Mouse (Mus musculus): ENCODE measurements around the gene Hk2. TPM values are rescaled to one million over a fixed set of nuclear protein-coding genes. Genes with fewer than 3 reads are reported as not detected.

The Hk2 gene
- total RNA-seq (2021) = 1 to 10 TPM; 2.4 to 3.4 TPM

DNA sequence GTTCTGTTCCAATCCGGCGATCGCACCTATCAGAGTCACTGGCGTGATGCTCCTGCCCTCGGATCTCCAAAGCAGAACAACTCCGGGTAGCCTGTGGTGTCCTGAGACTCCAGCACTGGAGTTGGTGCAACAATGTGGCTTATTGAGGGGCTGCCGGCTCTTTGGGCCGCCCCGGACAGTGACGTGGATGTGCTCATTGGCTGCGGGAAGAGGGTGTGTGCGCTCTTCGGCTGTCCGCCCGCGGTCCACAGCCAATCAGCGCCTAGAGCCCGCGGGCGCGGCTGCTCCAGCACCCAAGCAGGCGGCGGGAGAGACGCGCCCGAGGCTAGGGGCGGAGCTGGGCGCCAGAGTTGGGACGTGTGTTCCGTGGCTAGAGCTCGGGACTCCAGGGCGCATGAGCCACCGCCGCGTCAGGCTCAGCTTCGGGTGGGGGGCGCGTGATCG, at the start of gene Hk2:
Gene Hk2 (minus strand): TSS at position 134 of the 444 bp plus-strand sequence.
- DNase-seq = peak; percentile 85
- intact Hi-C loops (cut with DNase I) = no loop called here

DNA sequence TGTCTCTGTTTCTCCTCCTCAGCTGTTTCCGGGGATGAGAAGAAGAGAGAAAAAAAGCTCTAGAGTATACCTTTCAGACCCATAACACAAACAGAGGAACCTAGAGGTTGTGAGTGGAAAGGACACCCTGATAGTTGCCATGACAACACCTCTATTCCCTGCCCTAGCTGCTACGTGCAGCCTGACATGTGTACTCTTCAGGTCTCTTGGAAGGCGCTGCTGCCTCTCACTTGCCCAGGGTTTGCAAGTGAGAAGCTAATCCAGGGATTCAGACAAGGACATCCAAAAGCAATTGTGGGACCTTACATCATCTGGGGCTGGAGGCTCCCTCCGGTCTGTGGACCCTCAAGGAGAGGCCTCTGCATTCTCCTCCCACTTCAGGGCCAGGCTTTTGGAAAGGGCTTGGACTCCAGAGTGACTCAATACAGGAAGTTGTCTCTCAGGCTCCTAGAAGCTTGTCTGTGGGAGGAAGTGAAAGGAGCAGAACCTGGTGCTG, 47.6 kb upstream of the Hk2 start:
- no peak for DNase-seq
- intact Hi-C loops (cut with DNase I) = no loop called here

DNA sequence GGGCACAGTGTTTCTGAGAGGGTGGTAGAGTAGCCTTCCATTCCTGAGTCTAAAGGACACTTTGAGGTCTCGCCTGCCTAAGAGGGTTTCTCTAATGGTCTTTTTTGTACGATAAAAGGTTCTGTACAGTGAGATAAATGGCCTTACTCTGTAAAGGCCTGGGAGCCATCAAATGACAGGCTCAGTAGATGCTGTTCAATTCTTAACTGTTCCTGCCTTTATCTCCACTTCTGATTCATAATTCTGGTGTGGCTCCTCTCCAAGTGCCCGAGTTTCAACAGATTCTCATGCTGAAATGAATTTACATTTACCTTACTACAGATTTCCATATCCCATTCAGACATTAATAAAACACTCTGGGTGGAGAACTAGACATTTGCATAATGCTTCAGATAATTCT, 46.5 kb upstream of the Hk2 start:
- no peak for DNase-seq
- intact Hi-C loops (cut with DNase I) = no loop called here

DNA sequence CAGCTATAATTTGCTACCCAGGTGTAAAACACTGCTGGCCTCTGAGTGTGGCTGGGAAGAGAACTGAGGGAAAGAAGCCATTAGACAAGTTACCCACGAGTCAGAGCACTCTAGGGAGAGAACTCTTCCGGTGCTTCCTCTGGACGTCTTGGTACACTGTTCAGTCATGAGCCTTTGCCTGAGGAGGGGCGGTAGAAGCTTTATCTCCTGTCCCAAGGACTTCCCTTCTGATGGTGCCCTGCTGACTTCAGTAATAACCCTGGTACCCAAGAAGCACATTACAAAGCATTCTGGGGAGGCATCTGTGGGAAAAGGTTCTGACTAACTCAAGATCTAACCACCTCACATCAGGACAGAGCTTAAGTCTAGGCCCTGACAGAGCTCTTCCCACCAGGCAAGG, 40.6 kb upstream of the Hk2 start:
- DNase-seq = no peak
- intact Hi-C loops (cut with DNase I) = no loop called here

DNA sequence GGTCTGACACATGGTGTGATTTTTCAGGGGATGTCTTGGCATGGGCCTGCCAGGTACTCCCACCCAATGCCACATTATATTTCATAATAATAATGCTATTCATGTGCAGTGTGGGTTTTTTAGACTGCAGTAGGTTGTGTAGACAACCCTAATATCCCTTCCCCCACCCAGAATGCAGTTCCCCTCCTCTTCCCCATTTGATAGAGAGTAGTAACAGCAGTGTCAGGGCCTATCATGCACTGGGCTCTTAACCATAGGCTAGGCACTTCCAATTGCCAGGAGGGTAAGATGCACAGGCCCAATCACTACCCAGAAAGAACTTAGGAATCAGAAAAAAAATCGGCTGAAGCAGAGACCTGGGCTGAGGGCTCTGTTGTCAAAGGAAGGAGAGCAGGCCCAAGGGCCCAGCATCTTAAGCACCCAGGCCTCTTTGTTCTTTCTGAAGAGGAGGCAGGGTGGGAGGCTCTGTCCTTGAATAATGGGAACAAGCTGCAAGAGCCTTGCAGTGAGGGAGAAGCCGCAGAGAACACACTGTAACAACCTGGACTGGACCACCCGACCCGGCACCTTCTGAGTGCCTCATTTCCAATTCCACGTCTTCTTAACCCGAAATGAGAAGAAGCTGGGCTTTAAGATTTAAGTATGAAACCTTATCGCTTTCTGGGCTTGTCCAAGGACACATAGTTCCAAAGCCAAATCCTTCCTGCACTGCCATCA, 33.9 kb upstream of the Hk2 start:
- DNase-seq = no peak
- intact Hi-C loops (cut with DNase I) = no loop called here

DNA sequence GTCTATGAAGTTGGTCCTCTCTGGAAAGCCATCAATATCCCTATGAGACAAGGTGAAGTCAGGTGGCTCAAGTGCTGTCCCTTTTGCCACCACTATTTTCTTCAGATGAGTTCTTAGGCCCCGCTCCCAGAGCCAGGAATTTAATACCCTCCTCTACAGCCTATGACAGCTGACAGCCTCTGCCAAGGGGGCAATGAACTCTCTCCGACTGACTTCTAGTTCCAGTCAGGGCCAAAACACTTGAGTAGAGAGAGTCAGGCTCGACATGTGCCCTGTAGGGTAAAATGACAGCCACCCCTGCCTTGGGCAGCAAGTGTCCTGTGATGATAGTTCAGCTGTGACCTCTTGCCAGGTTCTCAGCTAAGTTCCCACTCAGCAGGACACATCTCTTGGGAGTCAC, 32.7 kb upstream of the Hk2 start:
- intact Hi-C loops (cut with DNase I) = no loop called here
- DNase-seq = no peak

DNA sequence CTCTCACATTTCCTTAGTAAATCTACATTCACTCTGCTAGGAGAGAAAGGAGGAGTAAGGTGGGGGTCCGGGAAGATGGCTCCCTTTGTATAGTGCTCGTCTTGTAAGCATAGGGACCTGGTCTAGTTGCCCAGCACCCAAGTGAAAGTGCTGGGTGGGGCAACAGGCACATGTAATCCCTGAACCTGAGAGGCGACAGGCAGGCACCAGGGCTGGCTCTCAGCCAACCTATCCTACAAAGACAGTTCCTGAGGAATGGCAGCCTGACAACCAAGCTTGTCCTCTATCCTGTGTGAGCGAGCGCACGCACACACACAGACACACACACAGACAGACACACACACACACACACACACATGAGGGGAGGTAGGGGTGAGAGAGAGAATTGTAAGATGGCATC, 32.2 kb upstream of the Hk2 start:
- intact Hi-C loops (cut with DNase I) = no loop called here
- no peak for DNase-seq

DNA sequence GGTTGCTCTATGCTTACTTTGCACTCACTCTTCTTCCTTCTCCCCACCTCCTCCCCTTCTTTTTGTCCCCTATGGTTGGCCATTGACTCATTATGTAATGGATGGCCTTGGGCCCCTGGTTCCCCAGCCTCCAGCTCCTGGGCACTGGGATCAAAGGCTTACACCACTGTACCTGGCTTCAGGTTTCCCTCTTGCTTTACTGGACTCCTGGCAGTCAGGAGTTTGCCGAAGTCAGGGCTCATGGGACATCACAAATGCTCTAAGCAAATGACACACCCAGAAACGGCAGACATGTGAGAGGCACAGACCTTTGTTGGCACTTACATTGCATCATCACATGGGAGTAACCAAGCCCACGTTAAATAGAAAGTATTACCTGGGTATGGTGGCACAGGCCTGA, 31.6 kb upstream of the Hk2 start:
- intact Hi-C loops (cut with DNase I) = no loop called here
- DNase-seq = no peak

DNA sequence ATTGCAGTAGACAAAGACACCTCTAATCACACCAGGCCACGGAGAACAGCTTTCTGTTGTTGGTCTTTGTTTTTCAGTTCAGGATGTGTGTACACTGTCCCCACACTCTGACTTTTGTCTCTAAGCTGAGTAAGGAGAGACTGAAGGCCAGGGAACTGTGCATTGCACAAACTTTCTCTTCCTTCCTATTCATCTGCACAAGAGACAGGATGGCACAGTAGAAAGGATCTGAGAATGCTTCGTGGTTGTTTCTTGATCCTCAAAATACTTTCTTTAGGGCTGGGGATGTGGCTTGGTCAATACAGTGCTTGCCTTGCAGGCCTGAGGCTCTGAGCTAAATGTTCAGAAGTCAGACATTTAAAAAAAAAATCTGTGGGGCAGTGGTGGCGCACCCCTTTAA, 30.7 kb upstream of the Hk2 start:
- intact Hi-C loops (cut with DNase I) = no loop called here
- no peak for DNase-seq

DNA sequence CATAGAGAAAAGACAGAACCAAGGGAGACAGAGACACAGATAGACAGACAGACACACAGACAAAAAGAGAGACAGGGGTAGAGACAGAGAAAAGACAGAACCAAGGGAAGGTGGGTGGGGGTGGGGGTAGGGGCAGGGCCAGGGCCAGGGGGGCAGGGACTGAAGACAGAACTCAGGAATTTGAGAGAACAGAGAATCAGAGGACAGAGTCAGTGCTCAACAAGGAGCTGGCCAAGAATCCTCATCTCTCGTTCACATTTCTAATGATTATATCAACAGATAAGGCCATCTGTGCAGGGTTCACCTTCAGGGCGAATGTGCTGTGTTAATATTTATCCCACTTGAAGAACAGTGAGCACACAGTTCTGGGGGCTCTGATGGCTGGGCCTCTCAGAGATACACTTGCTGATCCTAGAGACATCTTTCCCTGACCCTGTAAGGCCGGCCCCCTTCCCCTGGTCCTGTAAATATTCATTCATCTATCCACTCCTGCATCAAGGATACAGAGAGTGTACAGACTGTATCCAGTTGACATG, 24.0 kb upstream of the Hk2 start:
- intact Hi-C loops (cut with DNase I) = no loop called here

DNA sequence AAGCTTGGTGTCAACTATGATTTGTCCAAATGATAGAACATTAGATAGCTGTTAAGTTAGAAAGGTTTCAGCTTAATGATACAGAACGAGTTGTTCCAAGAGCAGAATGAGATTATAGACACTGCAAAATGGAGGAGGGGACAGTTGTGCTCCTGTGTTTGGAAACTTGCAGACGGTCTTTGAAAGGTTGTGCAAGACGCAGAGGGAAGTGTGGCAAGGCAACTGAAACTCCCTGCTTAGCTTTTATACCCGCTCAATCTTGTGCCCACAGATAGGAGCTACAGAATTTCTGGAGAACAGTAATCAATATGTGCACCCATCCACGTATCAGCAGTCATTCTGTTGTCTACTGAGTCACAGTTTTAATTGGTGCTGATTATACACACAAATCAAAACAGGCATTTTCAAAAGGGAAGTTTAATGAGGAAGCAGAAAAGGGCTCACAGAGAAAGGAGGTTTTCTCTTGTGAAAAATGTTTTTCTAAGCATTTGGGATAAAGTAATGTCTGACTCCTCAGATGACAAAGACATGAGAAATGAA, 23.1 kb upstream of the Hk2 start:
- intact Hi-C loops (cut with DNase I) = no loop called here
- no peak for DNase-seq

More for the DNA sequence above, 24.0 kb upstream of the Hk2 start:
- no peak for DNase-seq

DNA sequence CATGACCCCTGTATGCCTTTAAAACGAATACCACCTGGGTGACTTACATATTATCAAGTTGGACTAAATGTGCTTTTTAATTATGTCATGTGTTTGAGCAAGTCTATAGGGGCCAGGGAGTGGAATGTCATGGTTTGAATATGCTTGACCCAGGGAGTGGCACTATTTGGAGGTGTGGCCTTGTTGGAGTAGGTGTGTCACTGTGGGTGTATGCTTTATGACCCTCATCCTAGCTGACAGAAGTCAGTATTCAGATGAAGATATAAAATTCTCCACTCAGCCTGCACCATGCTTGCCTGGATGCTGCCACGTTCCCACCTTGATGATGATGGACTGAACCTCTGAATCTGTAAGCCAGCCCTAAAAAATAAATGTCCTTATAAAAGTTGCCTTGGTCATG, 16.6 kb upstream of the Hk2 start:
- intact Hi-C loops (cut with DNase I) = no loop called here
- DNase-seq = no peak

DNA sequence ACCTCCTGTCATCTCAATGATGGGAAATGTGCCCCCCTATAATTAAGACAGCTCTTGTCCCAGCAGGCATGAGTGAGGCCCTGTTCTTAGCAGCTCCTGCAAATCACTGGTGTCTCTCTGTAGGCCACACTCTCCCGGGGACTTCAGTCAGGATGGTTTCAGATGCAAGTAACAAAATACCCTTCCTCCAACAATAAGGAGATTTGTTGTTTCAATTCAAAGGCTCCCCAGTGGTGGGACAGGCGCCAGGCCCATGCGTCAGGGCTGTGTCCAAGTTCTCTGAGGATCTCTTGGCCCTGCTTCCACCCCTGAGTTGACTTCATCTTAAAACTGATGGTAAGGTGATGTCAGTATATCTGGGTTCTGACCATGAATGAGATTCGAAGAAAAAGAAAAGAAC, 9.7 kb upstream of the Hk2 start:
- intact Hi-C loops (cut with DNase I) = no loop called here
- no peak for DNase-seq

DNA sequence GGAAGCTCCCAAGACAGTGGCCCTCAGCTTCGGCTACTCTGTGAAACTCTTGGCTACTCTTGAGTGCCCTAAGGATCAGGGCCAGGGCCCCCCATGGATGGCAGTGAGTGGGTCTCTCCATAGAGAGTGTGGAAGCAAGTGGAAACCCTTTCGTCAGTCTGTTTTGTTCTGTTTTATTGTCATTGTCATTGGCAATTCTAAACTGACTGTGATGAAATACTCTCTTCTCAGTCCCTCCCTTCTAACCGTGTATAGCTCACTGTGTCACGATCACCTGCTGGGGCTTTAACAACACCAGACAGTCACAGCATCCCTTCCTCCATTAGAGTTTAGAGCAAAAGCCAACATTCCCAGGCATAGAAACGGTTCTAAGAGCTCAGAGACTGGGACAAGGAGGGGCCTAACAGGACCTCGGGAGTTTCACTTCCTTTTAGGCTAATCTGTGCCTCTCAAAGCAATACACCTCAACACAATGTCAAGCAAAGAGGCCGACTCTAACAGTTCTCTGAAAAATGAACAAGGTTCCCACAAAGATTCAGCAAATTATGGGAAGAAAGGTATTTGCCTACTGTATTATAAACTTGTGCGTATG, 6.6 kb upstream of the Hk2 start:
- intact Hi-C loops (cut with DNase I) = no loop called here
- no peak for DNase-seq

DNA sequence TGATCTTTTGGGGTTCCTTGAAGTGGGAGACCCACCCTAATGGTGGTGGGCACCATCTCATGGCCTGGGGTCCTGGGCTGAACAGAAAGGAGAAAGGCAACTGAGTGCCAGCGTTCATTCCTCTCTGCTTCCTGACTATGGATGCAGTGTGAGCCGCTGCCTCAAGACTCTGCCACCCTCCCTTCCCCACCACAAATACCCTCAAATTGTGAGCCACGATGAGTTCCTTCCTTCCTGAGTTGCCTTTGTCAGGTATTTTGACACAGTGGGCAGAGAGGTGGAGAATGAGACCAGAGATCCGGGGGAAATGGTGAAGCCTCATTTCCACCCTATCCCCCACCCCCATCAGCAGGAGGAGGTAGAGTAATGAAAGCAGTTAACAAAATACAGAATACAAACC, 6.1 kb upstream of the Hk2 start:
- intact Hi-C loops (cut with DNase I) = no loop called here
- no peak for DNase-seq

DNA sequence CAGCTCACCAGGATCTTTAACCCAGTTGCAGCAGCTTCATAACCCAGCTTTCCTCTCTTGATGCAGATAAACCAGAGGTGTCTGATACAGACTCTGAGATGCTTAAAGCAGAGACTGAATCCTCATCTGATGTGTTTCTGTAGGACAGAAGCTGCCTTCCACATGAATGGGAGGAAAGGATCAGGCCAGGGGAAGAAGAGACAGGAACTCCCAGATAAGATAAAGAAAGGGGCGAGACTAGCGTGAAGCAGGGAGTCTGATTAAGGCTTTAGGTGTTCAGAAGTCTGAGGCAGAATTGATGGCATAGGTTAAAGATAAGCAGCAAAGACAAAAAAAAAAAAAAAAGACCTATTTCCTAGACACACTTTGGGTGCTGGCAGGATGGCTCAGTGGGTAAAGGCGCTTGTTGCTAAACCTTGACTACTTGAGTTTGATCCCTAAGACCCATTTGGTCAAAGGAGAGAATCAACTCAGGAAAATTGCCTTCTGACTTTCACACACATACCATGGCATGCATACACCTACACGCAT, 2.9 kb upstream of the Hk2 start:
- DNase-seq = no peak
- intact Hi-C loops (cut with DNase I) = no loop called here

DNA sequence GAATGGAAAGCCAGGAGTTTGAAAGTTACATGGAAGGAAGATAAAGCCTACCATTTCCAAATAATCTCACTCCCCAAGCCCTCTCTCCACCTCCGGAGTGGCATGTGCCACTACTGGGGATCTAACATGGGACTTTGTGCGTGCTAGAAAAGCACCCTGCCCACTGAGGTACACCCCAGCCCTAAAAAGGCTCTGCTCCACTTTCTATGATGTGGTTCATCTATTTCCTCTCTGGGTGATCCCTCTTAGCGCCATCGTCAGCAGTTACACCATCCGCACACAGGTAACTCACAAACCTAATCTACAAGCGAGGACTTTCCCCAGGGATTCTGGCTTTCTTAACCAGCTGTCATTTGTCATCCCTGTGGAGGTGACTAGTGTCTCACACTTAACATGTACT, 1.1 kb upstream of the Hk2 start:
- no peak for DNase-seq
- intact Hi-C loops (cut with DNase I) = no loop called here

DNA sequence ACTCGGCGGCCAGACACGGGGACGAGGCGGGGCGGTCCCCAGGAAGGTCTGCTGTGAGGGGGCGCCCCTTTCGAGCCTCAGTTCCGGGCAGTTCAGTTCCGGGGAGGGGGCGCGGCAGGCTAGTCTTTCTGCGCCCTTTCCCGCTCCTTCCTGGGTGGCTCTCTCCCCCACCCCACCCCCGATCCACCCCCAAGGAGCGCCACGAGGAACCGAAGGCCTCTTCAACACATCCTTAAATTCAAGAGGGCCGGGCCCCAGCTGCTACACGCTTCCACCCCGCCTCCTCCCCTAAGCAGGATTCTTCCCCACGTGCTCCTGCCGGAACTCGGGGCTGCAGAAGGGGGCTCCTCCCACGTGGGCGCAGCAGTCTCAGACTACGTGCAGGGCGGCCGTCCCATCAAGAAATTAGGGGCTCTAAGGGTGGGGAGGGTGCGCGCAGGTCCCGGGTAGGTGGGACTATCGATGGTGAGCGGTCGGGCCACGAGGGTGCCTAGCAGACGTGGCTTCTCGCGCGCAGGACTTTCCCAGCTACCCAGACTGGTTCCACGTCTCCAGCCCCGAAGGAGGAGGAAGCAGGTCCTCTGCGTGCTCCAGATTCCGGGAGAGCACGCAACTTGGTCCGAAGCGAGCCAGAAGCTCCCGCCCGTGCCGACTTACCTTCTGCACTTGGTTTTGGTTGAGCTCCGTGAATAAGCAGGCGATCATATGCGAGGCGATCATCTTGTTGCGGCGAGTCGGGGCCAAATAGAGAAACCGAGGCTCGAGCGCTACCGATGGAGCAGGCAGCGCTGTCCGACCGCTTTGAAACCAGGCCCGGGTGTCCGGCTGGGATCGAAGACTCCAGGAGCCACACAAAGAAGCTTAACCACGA, 758 bp downstream of the Hk2 start:
- peak; percentile 34 for DNase-seq
- intact Hi-C loops (cut with DNase I) = no loop called here

DNA sequence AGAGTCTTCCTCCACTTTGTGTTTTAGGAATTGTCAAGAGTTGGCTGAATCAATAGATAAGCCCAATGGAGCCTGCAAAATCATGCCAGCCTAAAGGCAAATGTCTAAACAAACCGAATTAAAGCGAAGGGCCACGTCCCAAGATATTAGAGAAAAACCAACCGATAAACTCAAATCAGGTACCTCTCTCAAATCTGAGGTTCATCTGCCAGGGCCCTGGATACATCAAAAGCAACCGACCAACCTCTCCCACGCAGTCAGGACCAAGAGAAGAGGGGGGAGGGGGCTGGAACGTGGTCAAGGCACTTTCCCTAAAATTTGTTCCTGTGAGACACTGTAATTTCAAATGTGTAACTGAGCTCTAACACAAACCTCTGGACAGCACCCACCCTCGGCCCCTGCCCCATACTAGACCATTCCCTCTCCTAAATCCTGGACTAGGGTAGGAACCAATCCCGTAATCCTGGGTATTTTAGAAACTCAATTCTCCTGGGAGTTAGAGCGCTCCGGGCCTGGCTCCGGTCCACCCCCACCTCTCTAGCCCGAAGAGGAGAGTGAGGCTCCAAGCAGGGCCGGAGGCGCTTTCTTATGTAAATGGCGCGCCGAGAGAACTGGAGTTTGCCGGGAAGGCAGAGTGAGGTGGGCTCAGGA, 1.7 kb downstream of the Hk2 start:
- DNase-seq = peak; percentile 40
- intact Hi-C loops (cut with DNase I) = no loop called here

DNA sequence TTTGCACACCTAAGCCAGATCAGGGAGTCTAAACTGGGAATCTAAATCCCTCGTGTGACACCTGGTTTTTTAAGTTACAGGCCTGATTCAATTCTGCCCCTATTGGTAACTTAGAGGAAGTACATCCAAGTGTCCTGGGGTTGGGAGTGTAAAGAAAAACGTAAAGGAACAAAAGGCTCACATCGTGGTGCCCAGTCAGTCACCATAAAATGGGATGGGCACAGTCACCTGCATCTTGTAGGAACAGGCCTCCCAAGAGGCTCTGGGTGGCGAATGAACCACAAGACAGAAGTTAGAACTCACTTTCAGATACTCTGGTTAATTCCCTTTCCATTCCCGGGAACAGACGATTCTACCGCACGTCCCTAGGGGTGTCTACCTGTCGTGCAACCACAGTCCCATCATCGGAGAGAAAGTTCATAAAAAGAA, 2.3 kb downstream of the Hk2 start:
- DNase-seq = no peak
- intact Hi-C loops (cut with DNase I) = no loop called here
